Mouse (Mus musculus) limb, embryonic 15.5 days (tissue): ENCODE results near the gene Gamt. TPM values are rescaled to one million over a fixed set of nuclear protein-coding genes. Genes with fewer than 3 reads are reported as not detected.
"Not testable (repeated sequence)": the region's sequence is repeated elsewhere in the genome, so short reads cannot be mapped to it uniquely, and the experiment has no call there.

Source experiments
- ATAC-seq: fragments of 200-750 bp; cut with Nextera tagmentation; 2 replicates; pipeline ENCODE4 v1.8.0; 2017; ENCODE audit warnings: low read depth, moderate TSS enrichment; ENCODE audit not compliant: insufficient number of reproducible peaks, low FRiP score, low TSS enrichment
- H3K27ac ChIP-seq: fragments of 300-500 bp; sonication (generic); 2 replicates; pipeline ENCODE4 v1.5.1; 2015; ENCODE audit warnings: moderate library complexity, mild to moderate bottlenecking, inconsistent platforms
- H3K27me3 ChIP-seq: fragments of 300-500 bp; sonication (generic); 2 replicates; pipeline ENCODE4 v1.6.1; 2015; ENCODE audit warnings: inconsistent platforms
- H3K36me3 ChIP-seq: fragments of 300-500 bp; sonication (generic); 2 replicates; pipeline ENCODE4 v1.6.1; 2015; ENCODE audit warnings: inconsistent platforms
- H3K4me1 ChIP-seq: fragments of 300-500 bp; sonication (generic); 2 replicates; pipeline ENCODE4 v1.6.1; 2015; ENCODE audit warnings: inconsistent platforms
- H3K4me2 ChIP-seq: fragments of 300-500 bp; sonication (generic); 2 replicates; pipeline ENCODE4 v1.6.1; 2015; ENCODE audit warnings: mild to moderate bottlenecking, inconsistent platforms
- H3K4me3 ChIP-seq: fragments of 300-500 bp; sonication (generic); 2 replicates; pipeline ENCODE4 v1.5.1; 2015; ENCODE audit warnings: mild to moderate bottlenecking, inconsistent platforms
- H3K9ac ChIP-seq: fragments of 300-500 bp; sonication (generic); 2 replicates; pipeline ENCODE4 v1.6.1; 2015; ENCODE audit warnings: inconsistent platforms
- H3K9me3 ChIP-seq: fragments of 300-500 bp; sonication (generic); 2 replicates; pipeline ENCODE4 v1.6.1; 2016; ENCODE audit warnings: inconsistent platforms
- WGBS: fragments of 180-500 bp; shearing (Covaris S2); methylation state at CpG from one replicate; pipeline ENCODE4 v1.1.7; 2015; 5-methylcytosine and 5-hydroxymethylcytosine counted together
- polyA plus RNA-seq: library from polyadenylated mRNA; unstranded; fragments of >200 nt; fragmentation: Nextera tagmentation; extraction: Ambion mirVana; gene quantifications from 2 replicates; pipeline ENCODE4 v1.2.1, GENCODE M21; 2015

Gene Gamt
- polyA plus RNA-seq, 1 experiment from 2014 or later: 64.4 TPM

GRCm38 (mm10) chr10:80253551-80253950, 7.3 kb downstream of the Gamt start:
- H3K9me3 ChIP-seq: no peaks in the 10 kb centered on the region
- no peak overlapping the region for H3K4me2 ChIP-seq
- ATAC-seq: no peak
- H3K4me1 ChIP-seq: peaks cover 15% of the 10 kb centered on the region
- 86% methylated on average over 6 of the region's 6 CpGs for WGBS
- no peak overlapping the region for H3K4me3 ChIP-seq
- no peaks in the 10 kb centered on the region for H3K27me3 ChIP-seq
- peaks cover 58% of the 10 kb centered on the region for H3K36me3 ChIP-seq
- H3K9ac ChIP-seq: no peak overlapping the region
- H3K27ac ChIP-seq: no peak overlapping the region

- peaks cover 19% of the 10 kb centered on the region for H3K4me1 ChIP-seq
- peaks cover 50% of the 10 kb centered on the region for H3K36me3 ChIP-seq
- 92% methylated on average over 11 of the region's 11 CpGs for WGBS
- no peak overlapping the region for H3K4me3 ChIP-seq
- no peak overlapping the region for H3K27ac ChIP-seq
- H3K9ac ChIP-seq: no peak overlapping the region
- no peaks in the 10 kb centered on the region for H3K27me3 ChIP-seq
- no peak overlapping the region for H3K4me2 ChIP-seq
- ATAC-seq: no peak
- H3K9me3 ChIP-seq: no peaks in the 10 kb centered on the region
Observed at GRCm38 (mm10) chr10:80252493-80253274, 8.1 kb downstream of the Gamt start.

- H3K4me3 ChIP-seq: no peak overlapping the region
- ATAC-seq: no peak
- H3K36me3 ChIP-seq: peaks cover 45% of the 10 kb centered on the region
- no peak overlapping the region for H3K4me2 ChIP-seq
- no peaks in the 10 kb centered on the region for H3K9me3 ChIP-seq
- no peak overlapping the region for H3K9ac ChIP-seq
- H3K4me1 ChIP-seq: peaks cover 20% of the 10 kb centered on the region
- H3K27ac ChIP-seq: no peak overlapping the region
- H3K27me3 ChIP-seq: no peaks in the 10 kb centered on the region
Observed at GRCm38 (mm10) chr10:80252011-80252410, 8.8 kb downstream of the Gamt start.

- WGBS: 85% methylated on average over 4 of the region's 4 CpGs
- Histone ChIP-seq H3K9ac (no peak overlapping the region), H3K4me2 (peak overlapping the region; percentile 73; the same call in 1 of the 2 replicates)
Observed at GRCm38 (mm10) chr10:80250573-80250972, 10.2 kb downstream of the Gamt start.

GRCm38 (mm10) chr10:80250059-80250458, 10.8 kb downstream of the Gamt start:
- H3K27ac ChIP-seq: peak overlapping the region; percentile 89; the same call in 1 of the 2 replicates
- peak overlapping the region; percentile 73 for H3K4me2 ChIP-seq
- no peaks in the 10 kb centered on the region for H3K27me3 ChIP-seq
- H3K36me3 ChIP-seq: peaks cover 26% of the 10 kb centered on the region
- no peaks in the 10 kb centered on the region for H3K9me3 ChIP-seq
- peaks cover 28% of the 10 kb centered on the region for H3K4me1 ChIP-seq
- 38% methylated on average over 2 of the region's 2 CpGs for WGBS
- peak overlapping the region; percentile 60 for H3K9ac ChIP-seq
- ATAC-seq: no peak
- H3K4me3 ChIP-seq: peak overlapping the region; percentile 64

More at GRCm38 (mm10) chr10:80250573-80250972, 10.2 kb downstream of the Gamt start:
- Histone ChIP-seq H3K36me3 (peaks cover 31% of the 10 kb centered on the region), H3K9me3 (no peaks in the 10 kb centered on the region), H3K27ac (no peak overlapping the region), H3K4me1 (peaks cover 22% of the 10 kb centered on the region), H3K4me3 (peak overlapping the region; percentile 64), H3K27me3 (no peaks in the 10 kb centered on the region)
- no peak for ATAC-seq

DNA sequence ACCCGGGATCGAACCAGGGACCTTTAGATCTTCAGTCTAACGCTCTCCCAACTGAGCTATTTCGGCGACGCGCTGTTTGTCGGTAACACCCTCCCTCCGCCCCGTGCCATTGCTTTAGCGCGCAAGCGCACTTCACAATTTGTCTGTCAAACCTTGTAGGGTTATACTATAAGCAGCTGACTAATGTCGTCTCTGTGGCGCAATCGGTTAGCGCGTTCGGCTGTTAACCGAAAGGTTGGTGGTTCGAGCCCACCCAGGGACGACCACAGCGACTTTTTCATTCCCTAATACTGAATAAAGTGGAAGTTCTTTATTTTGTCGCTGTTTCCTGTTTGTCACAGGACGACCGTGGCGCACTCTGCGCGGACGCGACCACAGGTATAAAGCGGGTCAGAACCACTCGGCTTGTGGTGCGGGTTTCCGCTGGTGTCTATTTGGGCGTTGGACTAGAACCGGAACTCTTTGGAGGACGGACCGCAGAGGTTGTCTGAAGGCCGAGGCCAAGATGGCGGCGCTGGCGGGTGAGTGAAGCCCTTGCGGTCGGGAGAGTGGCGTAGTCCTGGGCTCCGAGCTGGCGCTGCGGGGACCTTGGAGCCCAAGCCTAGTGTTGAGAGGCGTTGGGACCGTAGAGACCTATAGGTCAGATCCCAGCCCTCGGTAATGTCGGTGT, 11.7 kb downstream of the Gamt start, which contains the start of gene Ndufs7:
TSS of gene Ndufs7 (plus strand) at position 151 of the 670 bp plus-strand sequence.
- ATAC-seq: peak; percentile 87
- Histone ChIP-seq H3K9ac (peak within 1 kb of the TSS; percentile 60), H3K9me3 (no peaks in the 10 kb centered on the region), H3K4me2 (peak within 1 kb of the TSS; percentile 73), H3K36me3 (peaks cover 23% of the 10 kb centered on the region), H3K27me3 (no peaks in the 10 kb centered on the region), H3K4me1 (peaks cover 28% of the 10 kb centered on the region), H3K4me3 (peak within 1 kb of the TSS; percentile 64), H3K27ac (peak within 1 kb of the TSS; percentile 89)
- under 1% methylated on average over 53 of the region's 53 CpGs for WGBS

GRCm38 (mm10) chr10:80248437-80248836, 12.4 kb downstream of the Gamt start:
- 45% methylated on average over 3 of the region's 3 CpGs for WGBS
- not testable (repeated sequence) for ATAC-seq

DNA sequence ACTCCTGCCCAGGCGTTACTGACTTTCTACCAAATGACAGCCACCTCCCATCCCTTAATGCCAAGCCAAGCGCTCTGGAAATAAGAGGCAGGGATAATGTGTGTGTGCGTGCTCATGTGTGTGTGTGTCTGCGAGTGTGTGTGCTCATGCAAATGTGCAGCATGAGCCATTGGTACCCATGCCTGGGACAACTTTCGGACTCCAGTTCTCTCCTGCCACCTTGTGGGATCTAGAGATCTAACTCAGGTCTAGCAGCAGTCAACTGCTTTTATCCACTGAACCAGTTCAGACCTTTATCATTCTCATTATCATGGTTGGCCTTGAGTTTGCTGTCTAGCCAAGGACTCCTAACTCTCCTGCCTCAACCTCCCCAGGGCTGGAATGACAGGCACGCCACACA, 13.0 kb downstream of the Gamt start:
- Histone ChIP-seq H3K36me3 (peaks cover 24% of the 10 kb centered on the region), H3K9me3 (no peaks in the 10 kb centered on the region), H3K27ac (no peak overlapping the region), H3K4me3 (no peak overlapping the region), H3K4me1 (peaks cover 28% of the 10 kb centered on the region), H3K9ac (no peak overlapping the region), H3K4me2 (no peak overlapping the region), H3K27me3 (no peaks in the 10 kb centered on the region)
- WGBS: 52% methylated on average over 6 of the region's 6 CpGs
- no peak for ATAC-seq

More at GRCm38 (mm10) chr10:80248437-80248836, 12.4 kb downstream of the Gamt start:
- not testable (repeated sequence) for H3K27ac ChIP-seq, H3K27me3 ChIP-seq, H3K9ac ChIP-seq, H3K9me3 ChIP-seq
- Histone ChIP-seq H3K4me2 (peak overlapping the region; percentile 73), H3K4me1 (peaks cover 28% of the 10 kb centered on the region), H3K36me3 (peaks cover 23% of the 10 kb centered on the region), H3K4me3 (peak overlapping the region; percentile 64)

DNA sequence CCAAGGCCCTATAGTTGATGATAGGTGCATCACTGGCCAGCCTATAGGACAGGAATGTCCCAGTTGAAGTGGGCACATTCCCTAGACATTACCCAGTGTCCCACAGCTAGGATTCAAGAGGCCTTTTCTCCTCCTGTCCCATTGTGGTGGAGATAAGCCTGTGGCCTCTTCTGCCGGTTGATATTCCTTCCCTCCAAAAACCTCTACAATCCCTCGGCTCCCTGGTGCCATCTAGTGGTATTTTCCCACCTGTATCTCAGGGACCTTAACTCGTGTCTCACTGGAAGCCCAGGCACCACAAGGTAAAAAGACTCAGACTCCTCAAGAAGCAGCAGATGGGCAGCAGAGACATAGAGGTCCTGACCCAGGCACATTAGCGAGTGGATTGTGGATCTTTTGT, 15.2 kb downstream of the Gamt start:
- H3K27me3 ChIP-seq: no peaks in the 10 kb centered on the region
- H3K4me2 ChIP-seq: no peak overlapping the region
- peaks cover 23% of the 10 kb centered on the region for H3K4me1 ChIP-seq
- H3K36me3 ChIP-seq: peaks cover 41% of the 10 kb centered on the region
- H3K4me3 ChIP-seq: no peak overlapping the region
- ATAC-seq: no peak
- H3K9me3 ChIP-seq: no peaks in the 10 kb centered on the region
- H3K9ac ChIP-seq: no peak overlapping the region
- WGBS: 6% methylated on average over 4 of the region's 4 CpGs
- no peak overlapping the region for H3K27ac ChIP-seq

DNA sequence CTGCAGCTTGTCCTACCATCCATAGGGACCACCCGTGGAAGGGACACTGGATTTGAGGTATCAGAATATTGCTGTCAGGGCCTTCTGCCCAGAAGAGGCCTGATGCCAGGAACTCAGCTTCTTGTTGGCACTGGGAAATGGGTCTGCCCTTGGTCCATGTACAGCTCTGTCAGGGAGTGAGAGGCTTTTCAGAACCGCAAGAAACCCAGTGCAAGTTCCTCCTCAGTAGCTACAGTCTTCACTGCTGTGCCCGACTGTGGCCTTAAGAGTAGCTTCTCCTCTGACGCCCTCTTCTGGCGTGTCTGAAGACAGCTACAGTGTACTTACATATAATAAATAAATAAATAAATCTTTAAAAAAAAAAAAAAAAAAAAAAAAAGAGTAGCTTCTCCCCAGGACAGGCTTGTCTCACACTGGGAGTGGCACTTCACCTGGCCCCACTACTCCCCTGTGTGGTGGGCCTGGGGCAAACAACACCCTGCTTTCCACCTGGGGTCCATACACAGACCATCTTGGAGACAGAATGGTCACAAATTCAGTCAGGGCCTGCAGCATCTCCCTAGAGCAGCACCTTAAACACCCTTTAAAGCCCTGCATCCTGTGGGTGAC, 15.9 kb downstream of the Gamt start:
- Histone ChIP-seq H3K9ac (no peak overlapping the region), H3K27me3 (no peaks in the 10 kb centered on the region), H3K9me3 (no peaks in the 10 kb centered on the region), H3K4me3 (no peak overlapping the region), H3K27ac (no peak overlapping the region), H3K36me3 (peaks cover 48% of the 10 kb centered on the region), H3K4me2 (no peak overlapping the region), H3K4me1 (peaks cover 16% of the 10 kb centered on the region)
- 27% methylated on average over 5 of the region's 5 CpGs for WGBS
- ATAC-seq: no peak

DNA sequence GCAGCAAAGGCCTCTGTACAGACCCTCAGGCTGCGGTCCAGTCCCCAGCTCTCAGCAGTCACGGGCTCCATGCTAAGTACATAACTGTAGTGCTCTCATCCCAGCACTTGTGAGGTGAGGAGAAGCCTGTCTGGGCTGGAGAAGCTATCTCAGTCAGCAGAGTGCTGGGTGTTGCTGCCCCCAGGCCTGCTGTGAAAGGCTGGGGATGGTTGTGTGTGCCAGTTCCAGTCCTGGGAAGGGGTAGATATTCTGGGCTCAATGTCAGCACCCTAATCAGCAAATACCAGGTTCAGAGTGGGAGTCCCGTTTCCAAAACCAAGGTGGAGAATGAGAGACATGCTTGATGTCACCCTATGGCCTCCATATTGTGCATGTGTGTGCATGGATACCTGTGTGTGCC, 18.2 kb downstream of the Gamt start:
- Histone ChIP-seq H3K36me3 (peaks cover 71% of the 10 kb centered on the region), H3K27ac (no peak overlapping the region), H3K27me3 (no peaks in the 10 kb centered on the region), H3K9ac (no peak overlapping the region), H3K4me2 (no peak overlapping the region), H3K9me3 (no peaks in the 10 kb centered on the region), H3K4me3 (no peak overlapping the region), H3K4me1 (peaks cover 10% of the 10 kb centered on the region)
- no peak for ATAC-seq
- 93% methylated on average over 3 of the region's 3 CpGs for WGBS

- H3K4me3 ChIP-seq: no peak overlapping the region
- H3K9me3 ChIP-seq: no peaks in the 10 kb centered on the region
- H3K4me1 ChIP-seq: peaks cover 10% of the 10 kb centered on the region
- 70% methylated on average over 9 of the region's 9 CpGs for WGBS
- no peak overlapping the region for H3K9ac ChIP-seq
- no peak for ATAC-seq
- H3K27me3 ChIP-seq: no peaks in the 10 kb centered on the region
- H3K4me2 ChIP-seq: no peak overlapping the region
- peaks cover 76% of the 10 kb centered on the region for H3K36me3 ChIP-seq
- H3K27ac ChIP-seq: peak overlapping the region; percentile 14; the same call in 1 of the 2 replicates
Observed at GRCm38 (mm10) chr10:80242088-80242487, 18.7 kb downstream of the Gamt start.
